Mouse (Mus musculus) left cerebral cortex, adult 18-20 months (tissue): ENCODE measurements around the gene Olfr385. TPM values are rescaled to one million over a fixed set of nuclear protein-coding genes. Genes with fewer than 3 reads are reported as not detected.
"Not testable (repeated sequence)": the region's sequence is repeated elsewhere in the genome, so short reads cannot be mapped to it uniquely, and the experiment has no call there.

Experiments
- DNase-seq, 2 experiments: peaks; one replicate each; pipeline ENCODE4 v3.0.0; 2021 to 2022; ENCODE audit warnings: low spot score in 2 of 2, mixed read lengths in 1 of 2
- long read RNA-seq, 2 experiments: library from polyadenylated mRNA; stranded (forward); transcript quantifications; one replicate each; pipeline ENCODE4 v2.0.0; 2021
- total RNA-seq, 2 experiments: library from RNA; stranded (reverse); gene quantifications; 2 replicates each; pipeline ENCODE4 v1.2.3; 2021

The Olfr385 gene
- not detected for total RNA-seq
- long read RNA-seq, experiment 1 = 0 reads
- long read RNA-seq, experiment 2 = 0 reads

- no peak for DNase-seq
Measured at GRCm38 (mm10) chr11:73592908-73593307, at the start of gene Olfr385. Gene Olfr385 (minus strand): TSS chr11:73593008.

GRCm38 (mm10) chr11:73598294-73598693 is 5.5 kb upstream of the Olfr385 start, which contains the start of gene Olfr384:
Gene Olfr384 (plus strand): TSS chr11:73598594.
- DNase-seq = no peak

- not testable (repeated sequence) for DNase-seq
Measured at GRCm38 (mm10) chr11:73583188-73583587, 9.6 kb downstream of the Olfr385 start.

- DNase-seq = no peak
Measured at GRCm38 (mm10) chr11:73579871-73580270, 12.9 kb downstream of the Olfr385 start.

Other genes with a start within 250 kb of the Olfr385 start
- not detected for gene Olfr20, start 242.2 kb downstream of the Olfr385 start, total RNA-seq
- gene Olfr376, start 221.8 kb downstream of the Olfr385 start, total RNA-seq = not detected
- gene Olfr1, start 193.4 kb downstream of the Olfr385 start, total RNA-seq = not detected
- gene Olfr378, start 164.5 kb downstream of the Olfr385 start, total RNA-seq = not detected
- gene Olfr380, start 135.5 kb downstream of the Olfr385 start, total RNA-seq = not detected
- not detected for gene Olfr381, start 101.4 kb downstream of the Olfr385 start, total RNA-seq
- not detected for gene Olfr382, start 75.8 kb downstream of the Olfr385 start, total RNA-seq
- not detected for gene Olfr384, start 5.6 kb upstream of the Olfr385 start, total RNA-seq
- gene Zfp735, start 95.8 kb upstream of the Olfr385 start, total RNA-seq = not detected
- gene Olfr389, start 187.7 kb upstream of the Olfr385 start, total RNA-seq = not detected
- gene Olfr390, start 190.0 kb upstream of the Olfr385 start, total RNA-seq = not detected
- gene Olfr391-ps, start 210.0 kb upstream of the Olfr385 start, total RNA-seq = not detected
- not detected for gene Olfr392, start 224.0 kb upstream of the Olfr385 start, total RNA-seq